Mouse (Mus musculus): ENCODE measurements around the gene 1700122O11Rik. TPM values are rescaled to one million over a fixed set of nuclear protein-coding genes. Genes with fewer than 3 reads are reported as not detected.

The 1700122O11Rik gene
- total RNA-seq, 1 experiment from 2014 or later = not detected

DNA sequence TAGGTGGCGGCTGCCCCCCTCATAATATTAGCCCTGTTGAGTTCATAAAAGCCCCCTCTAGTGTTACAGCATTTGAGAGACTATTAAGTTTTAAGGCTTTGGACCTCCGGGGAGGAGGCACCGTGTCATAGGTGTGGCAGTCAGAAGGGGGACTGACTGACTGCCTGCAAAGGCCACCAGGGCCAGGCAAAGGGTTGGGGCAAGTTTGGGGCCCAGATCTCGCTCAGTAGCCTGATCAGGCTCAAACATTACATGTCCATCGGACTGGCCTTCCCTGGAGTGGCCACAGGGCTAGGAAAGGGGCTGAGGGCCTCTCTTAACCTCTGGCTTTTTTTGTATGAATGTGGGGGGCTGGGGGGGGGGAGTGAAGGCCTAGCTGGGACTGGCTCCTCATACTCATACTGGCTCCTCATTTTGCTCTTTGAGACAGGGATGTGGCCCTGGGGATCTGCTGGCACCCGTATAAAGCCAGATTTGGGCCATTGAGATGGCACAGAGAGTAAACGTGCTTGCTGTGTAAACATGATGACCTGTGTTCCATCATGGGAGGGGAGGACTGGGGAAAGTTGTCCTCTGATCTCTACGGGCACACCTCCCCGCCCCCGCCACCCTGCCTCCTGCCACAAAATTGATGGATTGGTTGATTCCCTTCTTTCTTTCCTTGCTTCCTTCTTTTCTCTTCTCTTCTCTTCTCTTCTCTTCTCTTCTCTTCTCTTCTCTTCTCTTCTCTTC is 47.5 kb downstream of the 1700122O11Rik start:
- ATAC-seq (replicated peaks; ENCODE audit: insufficient number of reproducible peaks, low FRiP score, low TSS enrichment, poor library complexity, severe bottlenecking) = no peak

DNA sequence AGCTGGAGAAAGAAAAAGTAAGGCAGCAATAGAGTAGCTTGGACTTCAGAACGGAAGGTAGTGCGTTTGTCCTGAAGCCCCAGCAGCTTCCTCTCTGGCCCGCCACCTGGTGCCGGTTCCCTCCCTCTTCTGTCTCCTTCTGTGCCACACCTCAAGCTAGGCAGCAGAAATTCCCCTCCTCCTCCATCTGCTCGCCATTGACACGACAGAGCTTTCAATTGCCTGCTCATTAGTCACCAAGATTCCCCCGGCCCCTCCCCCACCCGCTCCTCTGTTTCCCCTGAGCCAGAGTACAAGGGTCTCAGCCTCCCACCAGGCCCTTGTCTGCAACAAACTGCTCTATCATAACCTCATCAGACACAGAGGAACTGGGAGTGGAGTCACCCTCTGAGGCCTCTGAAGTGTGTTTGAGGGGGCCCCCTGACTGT is 48.1 kb downstream of the 1700122O11Rik start:
- ATAC-seq (replicated peaks; ENCODE audit: insufficient number of reproducible peaks, low FRiP score, low TSS enrichment, poor library complexity, severe bottlenecking) = no peak

DNA sequence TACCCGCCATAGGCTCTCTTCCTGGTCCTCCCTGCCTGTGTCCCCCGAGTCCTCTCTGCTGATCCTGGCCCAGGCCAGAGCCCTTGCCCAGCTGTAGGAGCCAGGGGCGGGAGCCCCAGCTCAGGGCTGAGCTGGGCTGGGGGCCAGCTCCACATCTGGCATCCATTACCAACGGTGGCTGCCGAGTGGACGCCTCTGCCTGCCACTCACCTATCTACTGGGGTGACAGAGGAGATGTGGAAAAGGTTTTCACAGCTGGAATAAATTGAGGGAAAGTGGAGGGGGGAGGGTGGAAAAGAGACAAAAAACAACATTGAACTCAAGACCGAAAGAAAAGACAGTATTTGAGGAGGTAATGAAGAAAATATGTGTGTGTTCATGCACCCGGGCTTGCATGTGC is 49.3 kb downstream of the 1700122O11Rik start:
- no peak for ATAC-seq (replicated peaks; ENCODE audit: insufficient number of reproducible peaks, low FRiP score, low TSS enrichment, poor library complexity, severe bottlenecking)

DNA sequence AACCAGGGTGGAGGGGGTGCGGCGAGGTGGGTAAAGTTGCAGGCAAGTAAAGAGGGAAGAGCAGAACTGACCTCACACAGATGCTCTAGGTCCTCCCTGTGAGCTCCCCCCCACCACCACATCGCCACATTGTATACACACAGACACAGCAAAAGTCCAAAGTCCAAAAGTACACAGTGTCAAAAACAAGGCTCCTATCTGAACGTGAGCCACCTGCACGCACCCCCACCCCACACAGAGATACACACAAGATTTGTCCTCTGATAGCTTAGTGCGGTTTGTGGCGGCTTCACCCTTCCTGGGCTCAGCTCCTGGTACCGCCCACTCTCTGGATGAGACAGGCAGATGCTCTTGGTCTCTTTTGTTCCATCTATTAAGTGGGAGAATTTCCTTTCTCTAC is 50.0 kb downstream of the 1700122O11Rik start:
- ATAC-seq (replicated peaks; ENCODE audit: insufficient number of reproducible peaks, low FRiP score, low TSS enrichment, poor library complexity, severe bottlenecking) = no peak

Other genes with a start within 250 kb of the 1700122O11Rik start
- not detected in 3 replicates for gene Mdfi, start 203.6 kb downstream of the 1700122O11Rik start, total RNA-seq (2017)
- 3.1 to 10.1 TPM (median 9.1 TPM) in 3 replicates for gene Foxp4, start 113.6 kb downstream of the 1700122O11Rik start, total RNA-seq (2017)
- gene 1700067P10Rik, start 51.0 kb upstream of the 1700122O11Rik start, total RNA-seq (2017) = not detected in 3 replicates
- gene 9830107B12Rik, start 108.0 kb upstream of the 1700122O11Rik start, total RNA-seq (2017) = 1.1 to 8.9 TPM (median 6.9 TPM) in 3 replicates
- 13.9 to 32.4 TPM (median 28.1 TPM) in 3 replicates for gene A530064D06Rik, start 129.0 kb upstream of the 1700122O11Rik start, total RNA-seq (2017)
- gene Trem1, start 194.5 kb upstream of the 1700122O11Rik start, total RNA-seq (2017) = 75.7 to 167 TPM (median 150 TPM) in 3 replicates
- gene Trem3, start 209.5 kb upstream of the 1700122O11Rik start, total RNA-seq (2017) = 69.2 to 181 TPM (median 173 TPM) in 3 replicates
- gene Treml4, start 226.0 kb upstream of the 1700122O11Rik start, total RNA-seq (2017) = 540 to 868 TPM (median 810 TPM) in 3 replicates

Measured in monocyte, adult 5-6 weeks (primary cell).